Mouse (Mus musculus): ENCODE measurements at regions not wholly inside any gene's neighbourhood (a gene's known extent, or its start where the extent isn't known, plus 50 kb on each side); places are given as distances from the start of the nearest gene placed in this dataset.
"Not testable (repeated sequence)": the region's sequence is repeated elsewhere in the genome, so short reads cannot be mapped to it uniquely, and the experiment has no call there.

DNA sequence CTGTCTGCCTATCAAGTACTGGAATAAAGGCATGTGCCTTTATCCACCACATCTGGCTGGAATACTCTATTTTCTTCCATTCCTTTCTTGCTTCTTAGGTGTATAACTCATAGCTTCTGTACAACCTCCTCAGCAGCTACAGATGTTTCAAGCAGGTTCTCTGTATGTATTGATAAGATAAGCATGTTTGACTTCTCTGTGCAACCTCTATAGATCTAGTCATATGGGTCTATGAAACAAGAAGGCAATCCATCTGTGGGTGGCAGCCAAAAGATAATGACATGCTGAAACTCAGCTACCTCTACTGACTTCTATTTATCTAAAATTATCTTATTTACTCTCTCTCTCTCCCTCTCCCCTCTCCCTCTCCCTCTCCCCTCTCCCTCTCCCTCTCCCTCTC lies 99.3 kb upstream of the C9orf72 start:
- Histone ChIP-seq H3K4me1 (ENCODE audit: insufficient read depth, low read length) (no peaks in the 10 kb centered on the region), H3K27ac (ENCODE audit: low read depth, low read length) (no peak overlapping the region), H3K4me2 (ENCODE audit: low read depth, low read length, poor library complexity, severe bottlenecking) (no peak overlapping the region), H3K27me3 (ENCODE audit: insufficient read depth, low read length) (no peaks in the 10 kb centered on the region), H3K9ac (replicated peaks; ENCODE audit: low read length, poor library complexity, severe bottlenecking) (no peak overlapping the region), H3K4me3 (ENCODE audit: low read depth, low read length) (no peak overlapping the region), H3K9me3 (ENCODE audit: low read length) (no peaks in the 10 kb centered on the region), H3K36me3 (ENCODE audit: insufficient read depth, low read length) (no peaks in the 10 kb centered on the region)
- DNase-seq (ENCODE audit: low spot score) (no peak), ATAC-seq (ENCODE audit: low FRiP score) (no peak)
- TF ChIP-seq CTCF (IDR thresholded peaks at IDR 0.05) = no peak

DNA sequence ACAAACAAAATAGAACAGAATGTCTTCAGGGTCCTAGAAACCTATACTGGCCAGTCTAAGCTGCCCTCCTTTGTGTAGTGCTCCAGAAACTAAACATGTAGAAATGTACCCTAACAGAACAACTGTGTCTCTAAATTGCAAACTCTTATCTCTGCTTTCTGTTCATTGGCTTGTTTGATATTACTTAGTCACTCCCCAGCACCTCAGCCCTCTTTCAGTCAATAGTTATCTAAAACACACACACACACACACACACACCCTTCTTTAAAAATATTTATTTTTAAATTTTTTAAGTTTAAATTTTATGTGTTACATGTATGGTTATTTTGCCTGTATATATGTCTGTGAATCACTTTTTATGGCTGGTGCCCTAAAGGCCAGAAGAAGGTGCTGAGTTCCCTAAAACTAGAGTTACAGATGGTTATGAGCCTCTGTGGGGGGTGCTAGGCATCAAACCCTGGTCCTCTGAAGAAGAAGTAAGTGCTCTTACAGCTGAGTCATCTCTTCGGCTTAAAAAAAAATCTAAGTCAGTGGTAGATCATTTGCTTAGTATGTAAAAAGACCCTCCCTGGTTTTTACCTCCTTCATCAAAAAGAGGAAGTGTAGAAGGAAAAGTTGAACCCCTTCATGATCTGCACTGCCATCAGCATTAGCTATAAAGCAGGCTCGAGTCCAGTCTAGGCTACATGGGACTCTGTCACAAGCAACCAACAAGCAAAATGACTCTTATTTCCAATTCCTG lies 96.6 kb upstream of the C9orf72 start:
- ATAC-seq (ENCODE audit: low FRiP score) = no peak

DNA sequence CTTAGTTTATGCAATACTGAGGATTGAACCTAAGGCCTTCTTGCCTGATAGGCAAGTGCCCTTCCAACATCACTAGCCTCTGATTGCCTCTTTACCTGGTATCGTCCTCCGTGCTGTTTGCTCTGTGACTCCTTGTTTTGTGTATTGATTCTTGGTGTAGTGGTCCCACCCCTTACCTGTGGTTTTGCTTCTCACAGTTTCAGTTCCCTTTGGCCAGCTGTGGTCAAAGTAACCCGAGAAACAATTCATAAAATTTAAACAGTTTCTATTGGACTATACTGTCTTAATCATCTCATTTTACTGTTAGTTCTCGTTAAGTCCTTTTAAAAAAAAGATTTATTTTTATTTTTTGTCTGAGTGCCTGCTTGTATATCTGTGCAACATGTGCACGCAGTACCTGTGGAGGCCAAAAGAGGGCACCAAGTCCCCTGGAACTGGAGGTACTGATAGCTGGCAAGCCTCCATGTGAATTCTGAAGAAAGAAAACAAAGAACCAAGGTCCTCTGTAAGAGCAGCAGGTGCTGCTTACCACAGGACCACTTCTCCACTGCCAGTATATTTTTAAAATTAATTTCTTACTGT lies 84.5 kb upstream of the C9orf72 start:
- no peaks in the 10 kb centered on the region for H3K4me1 ChIP-seq (ENCODE audit: insufficient read depth, low read length)
- no peak overlapping the region for H3K4me3 ChIP-seq (ENCODE audit: low read depth, low read length)
- ATAC-seq (ENCODE audit: low FRiP score) (no peak), DNase-seq (ENCODE audit: low spot score) (peak; percentile 68)
- WGBS = 72% methylated on average over 5 of the region's 5 CpGs
- H3K4me2 ChIP-seq (ENCODE audit: low read depth, low read length, poor library complexity, severe bottlenecking) = no peak overlapping the region
- H3K36me3 ChIP-seq (ENCODE audit: insufficient read depth, low read length) = no peaks in the 10 kb centered on the region
- no peaks in the 10 kb centered on the region for H3K9me3 ChIP-seq (ENCODE audit: low read length)
- no peaks in the 10 kb centered on the region for H3K27me3 ChIP-seq (ENCODE audit: insufficient read depth, low read length)
- no peak overlapping the region for H3K9ac ChIP-seq (replicated peaks; ENCODE audit: low read length, poor library complexity, severe bottlenecking)
- no peak overlapping the region for H3K27ac ChIP-seq (ENCODE audit: low read depth, low read length)
- TF ChIP-seq CTCF (IDR thresholded peaks at IDR 0.05) = peak; percentile 83

More for the DNA sequence above, 96.6 kb upstream of the C9orf72 start:
- Histone ChIP-seq H3K27ac (ENCODE audit: low read depth, low read length) (no peak overlapping the region), H3K4me1 (ENCODE audit: insufficient read depth, low read length) (no peaks in the 10 kb centered on the region), H3K4me2 (ENCODE audit: low read depth, low read length, poor library complexity, severe bottlenecking) (no peak overlapping the region), H3K9me3 (ENCODE audit: low read length) (no peaks in the 10 kb centered on the region), H3K9ac (replicated peaks; ENCODE audit: low read length, poor library complexity, severe bottlenecking) (no peak overlapping the region), H3K4me3 (ENCODE audit: low read depth, low read length) (no peak overlapping the region), H3K36me3 (ENCODE audit: insufficient read depth, low read length) (no peaks in the 10 kb centered on the region), H3K27me3 (ENCODE audit: insufficient read depth, low read length) (no peaks in the 10 kb centered on the region)
- WGBS = 95% methylated on average over 2 of the region's 2 CpGs
- DNase-seq (ENCODE audit: low spot score) = no peak
- TF ChIP-seq CTCF (IDR thresholded peaks at IDR 0.05) = no peak

DNA sequence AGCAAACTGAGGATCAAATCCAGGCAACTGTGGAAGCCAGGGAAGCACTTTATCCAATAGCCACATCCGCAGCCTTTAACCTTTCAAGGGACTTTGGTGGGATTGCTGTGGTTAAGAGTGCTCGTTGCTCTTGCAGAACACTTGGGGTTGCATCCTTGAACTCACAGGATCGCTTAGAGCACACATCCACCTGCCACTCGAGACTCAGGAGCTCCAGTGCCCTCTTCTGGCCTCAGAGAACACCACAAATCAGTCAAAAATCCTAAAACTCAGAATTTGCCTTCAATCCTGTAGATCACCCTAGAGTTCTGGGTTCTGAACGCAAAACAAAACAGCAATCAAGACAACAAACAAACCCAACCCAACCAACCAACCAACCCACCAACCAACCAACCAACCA lies 82.2 kb upstream of the C9orf72 start:
- WGBS = 66% methylated on average over 5 of the region's 5 CpGs
- Histone ChIP-seq H3K4me1 (ENCODE audit: insufficient read depth, low read length) (no peaks in the 10 kb centered on the region), H3K27me3 (ENCODE audit: insufficient read depth, low read length) (no peaks in the 10 kb centered on the region), H3K36me3 (ENCODE audit: insufficient read depth, low read length) (no peaks in the 10 kb centered on the region), H3K4me3 (ENCODE audit: low read depth, low read length) (no peak overlapping the region), H3K9me3 (ENCODE audit: low read length) (no peaks in the 10 kb centered on the region), H3K9ac (replicated peaks; ENCODE audit: low read length, poor library complexity, severe bottlenecking) (no peak overlapping the region), H3K4me2 (ENCODE audit: low read depth, low read length, poor library complexity, severe bottlenecking) (no peak overlapping the region), H3K27ac (ENCODE audit: low read depth, low read length) (no peak overlapping the region)
- DNase-seq (ENCODE audit: low spot score) (no peak), ATAC-seq (ENCODE audit: low FRiP score) (no peak)
- no peak for TF ChIP-seq CTCF (IDR thresholded peaks at IDR 0.05)

DNA sequence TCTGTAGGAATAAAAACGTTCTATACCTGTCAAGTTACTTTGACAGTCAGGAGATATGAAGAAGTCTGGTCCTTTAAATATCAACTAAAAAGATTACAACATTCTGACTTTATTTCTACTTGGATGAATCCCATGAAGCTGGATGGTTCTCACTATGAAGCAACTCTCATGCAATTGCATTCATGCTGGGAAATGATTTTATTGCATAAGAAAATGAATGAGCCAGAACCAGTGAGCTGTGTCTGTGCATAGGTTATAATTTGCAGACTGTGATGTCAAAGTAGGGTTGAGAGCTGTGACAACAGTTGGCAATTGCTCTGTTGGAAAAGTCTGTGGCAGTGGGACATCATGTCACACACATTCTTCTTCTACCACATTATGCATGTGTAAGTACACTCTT lies 79.2 kb upstream of the C9orf72 start:
- H3K36me3 ChIP-seq (ENCODE audit: insufficient read depth, low read length) = no peaks in the 10 kb centered on the region
- WGBS = 73% methylated on average over 1 of the region's 1 CpGs
- H3K4me3 ChIP-seq (ENCODE audit: low read depth, low read length) = no peak overlapping the region
- H3K4me1 ChIP-seq (ENCODE audit: insufficient read depth, low read length) = no peaks in the 10 kb centered on the region
- H3K27me3 ChIP-seq (ENCODE audit: insufficient read depth, low read length) = no peaks in the 10 kb centered on the region
- ATAC-seq (ENCODE audit: low FRiP score) (no peak), DNase-seq (ENCODE audit: low spot score) (no peak)
- H3K9me3 ChIP-seq (ENCODE audit: low read length) = no peaks in the 10 kb centered on the region
- no peak overlapping the region for H3K4me2 ChIP-seq (ENCODE audit: low read depth, low read length, poor library complexity, severe bottlenecking)
- no peak overlapping the region for H3K27ac ChIP-seq (ENCODE audit: low read depth, low read length)
- no peak overlapping the region for H3K9ac ChIP-seq (replicated peaks; ENCODE audit: low read length, poor library complexity, severe bottlenecking)
- no peak for TF ChIP-seq CTCF (IDR thresholded peaks at IDR 0.05)

DNA sequence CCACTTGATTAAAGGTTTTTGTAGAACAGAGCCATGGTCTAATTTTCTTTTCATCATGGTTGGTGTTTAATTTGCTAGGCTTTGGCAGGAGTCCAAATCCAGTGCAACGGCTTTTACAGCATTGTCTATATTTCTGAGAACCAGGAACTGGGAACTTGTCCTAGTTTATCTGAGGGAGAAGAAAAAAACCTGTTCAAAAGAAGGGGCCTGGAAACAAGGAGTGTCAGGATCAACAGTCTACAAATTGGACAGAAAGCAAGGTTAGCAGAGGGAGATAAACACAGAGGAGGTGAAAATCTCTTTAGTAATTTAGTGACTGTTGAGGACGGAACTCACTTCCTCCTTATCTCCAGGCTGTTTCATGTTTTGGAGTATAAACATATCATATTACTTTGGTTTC lies 74.9 kb upstream of the C9orf72 start:
- no peak for TF ChIP-seq CTCF (IDR thresholded peaks at IDR 0.05)
- Histone ChIP-seq H3K4me2 (ENCODE audit: low read depth, low read length, poor library complexity, severe bottlenecking) (no peak overlapping the region), H3K4me1 (ENCODE audit: insufficient read depth, low read length) (no peaks in the 10 kb centered on the region), H3K36me3 (ENCODE audit: insufficient read depth, low read length) (no peaks in the 10 kb centered on the region), H3K4me3 (ENCODE audit: low read depth, low read length) (no peak overlapping the region), H3K27me3 (ENCODE audit: insufficient read depth, low read length) (no peaks in the 10 kb centered on the region), H3K9ac (replicated peaks; ENCODE audit: low read length, poor library complexity, severe bottlenecking) (no peak overlapping the region), H3K9me3 (ENCODE audit: low read length) (no peaks in the 10 kb centered on the region), H3K27ac (ENCODE audit: low read depth, low read length) (no peak overlapping the region)
- DNase-seq (ENCODE audit: low spot score) (peak; percentile 47), ATAC-seq (ENCODE audit: low FRiP score) (no peak)
- 39% methylated on average over 2 of the region's 2 CpGs for WGBS

DNA sequence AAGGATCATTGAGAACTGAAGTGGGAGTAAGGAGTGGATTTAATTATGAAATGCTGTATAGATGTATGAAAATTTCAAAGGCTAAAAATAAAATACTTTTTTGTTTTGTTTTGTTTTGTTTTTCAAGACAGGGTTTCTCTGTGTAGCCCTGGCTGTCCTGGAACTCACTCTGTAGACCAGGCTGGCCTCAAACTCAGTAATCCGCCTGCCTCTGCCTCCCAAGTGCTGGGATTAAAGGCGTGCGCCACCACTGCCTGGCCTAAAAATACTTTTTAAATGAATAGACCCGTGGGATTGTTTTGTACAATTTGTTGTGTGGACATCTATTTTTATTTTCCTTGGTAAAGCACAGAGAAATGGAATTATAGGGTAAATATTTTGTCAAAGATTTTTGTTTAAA lies 74.4 kb upstream of the C9orf72 start:
- WGBS = 78% methylated on average over 4 of the region's 4 CpGs
- ATAC-seq (ENCODE audit: low FRiP score); DNase-seq (ENCODE audit: low spot score); H3K27ac ChIP-seq (ENCODE audit: low read depth, low read length); H3K27me3 ChIP-seq (ENCODE audit: insufficient read depth, low read length); H3K4me2 ChIP-seq (ENCODE audit: low read depth, low read length, poor library complexity, severe bottlenecking); H3K36me3 ChIP-seq (ENCODE audit: insufficient read depth, low read length); H3K9ac ChIP-seq (replicated peaks; ENCODE audit: low read length, poor library complexity, severe bottlenecking); H3K4me1 ChIP-seq (ENCODE audit: insufficient read depth, low read length); H3K4me3 ChIP-seq (ENCODE audit: low read depth, low read length); H3K9me3 ChIP-seq (ENCODE audit: low read length): not testable (repeated sequence)
